Mouse (Mus musculus) brain, embryonic 14.5 days (tissue): ENCODE results near the gene Gm9803. TPM values are rescaled to one million over a fixed set of nuclear protein-coding genes. Genes with fewer than 3 reads are reported as not detected.

Source experiments
- DNase-seq: peaks from one replicate; pipeline ENCODE4 v3.0.0-alpha.2; 2011; ENCODE audit warnings: low read depth
- CTCF ChIP-seq: fragments of 200-500 bp; IDR thresholded peaks from 2 replicates; pipeline ENCODE4 v1.5.1; 2012; ENCODE audit warnings: inconsistent platforms, mild to moderate bottlenecking, moderate library complexity, borderline replicate concordance; ENCODE audit not compliant: insufficient read depth, insufficient read length; ENCODE audit errors: extremely low read depth
- POLR2A ChIP-seq: fragments of 200-500 bp; IDR thresholded peaks from 2 replicates; pipeline ENCODE4 v1.6.1; 2012; ENCODE audit warnings: mild to moderate bottlenecking, inconsistent platforms, borderline replicate concordance; ENCODE audit not compliant: poor library complexity, insufficient read depth, insufficient read length, severe bottlenecking; ENCODE audit errors: extremely low read depth
- polyA plus RNA-seq: library from polyadenylated mRNA; depleted of rRNA; stranded (reverse); fragments of >200 nt; gene quantifications from 2 replicates; pipeline ENCODE4 v1.2.3, GENCODE M21; 2012

Gm9803 gene
- polyA plus RNA-seq, 1 experiment, result 15.0 TPM

DNA sequence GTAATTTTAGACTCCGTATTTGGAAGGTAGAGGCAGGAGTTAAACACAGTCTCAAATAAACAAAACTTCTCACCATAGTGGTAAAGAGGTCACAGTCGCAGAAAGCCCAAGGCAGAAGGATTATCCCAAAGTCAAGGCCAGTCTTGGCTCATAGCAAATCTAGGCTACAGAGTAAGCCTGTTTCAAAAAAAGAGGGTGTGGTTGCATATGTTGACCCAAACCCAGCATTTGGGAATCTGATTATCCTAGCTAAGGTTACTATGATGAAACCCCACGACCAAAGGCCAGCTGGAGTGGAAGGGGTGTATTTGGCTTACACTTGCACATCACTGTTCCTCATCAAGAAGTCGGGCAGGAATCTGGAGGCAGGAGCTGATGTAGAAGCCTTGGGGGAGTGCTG is 35.6 kb upstream of the Gm9803 start:
- TF ChIP-seq POLR2A (no peak), CTCF (no peak)
- no peak for DNase-seq

DNA sequence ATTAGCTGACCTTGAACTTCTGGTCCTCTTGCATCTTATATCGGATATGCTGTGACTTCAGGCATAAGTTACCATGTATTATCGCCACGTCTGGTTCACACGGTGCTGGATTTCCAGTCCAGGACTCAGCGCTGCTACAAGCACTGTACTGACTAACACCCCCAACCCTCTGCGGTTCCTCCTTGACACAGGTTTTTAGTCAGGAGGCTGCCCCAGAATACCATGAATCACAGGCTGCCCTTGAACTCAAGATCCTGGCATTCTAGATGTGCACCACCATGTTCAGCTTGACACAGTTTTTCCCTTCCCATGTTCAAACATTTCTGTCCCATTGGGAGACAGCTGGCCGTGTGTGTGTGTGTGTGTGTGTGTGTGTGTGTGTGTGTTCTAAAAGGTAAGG is 34.7 kb upstream of the Gm9803 start:
- TF ChIP-seq POLR2A (no peak), CTCF (no peak)
- no peak for DNase-seq

DNA sequence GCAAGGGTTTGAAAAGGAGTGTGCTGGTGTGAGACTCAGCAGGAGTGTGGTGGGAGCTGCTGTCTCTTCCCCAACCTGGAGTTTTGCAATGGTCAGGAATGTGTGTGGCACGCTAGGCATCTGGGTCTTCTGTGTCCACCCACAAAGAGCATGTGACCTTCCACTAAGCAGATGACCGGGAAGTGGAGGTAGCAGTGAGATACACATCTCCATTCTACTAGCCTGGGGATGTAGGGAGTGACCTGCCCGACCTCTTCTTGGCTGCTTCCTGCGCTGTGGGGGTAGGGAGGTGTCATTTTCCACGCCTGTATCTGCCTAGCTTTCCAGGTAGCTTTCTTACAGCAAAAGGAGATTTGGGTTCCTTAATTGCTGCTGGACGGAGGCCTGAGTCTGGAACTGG is 34.3 kb upstream of the Gm9803 start:
- no peak for TF ChIP-seq CTCF
- no peak for TF ChIP-seq POLR2A
- DNase-seq, result no peak

DNA sequence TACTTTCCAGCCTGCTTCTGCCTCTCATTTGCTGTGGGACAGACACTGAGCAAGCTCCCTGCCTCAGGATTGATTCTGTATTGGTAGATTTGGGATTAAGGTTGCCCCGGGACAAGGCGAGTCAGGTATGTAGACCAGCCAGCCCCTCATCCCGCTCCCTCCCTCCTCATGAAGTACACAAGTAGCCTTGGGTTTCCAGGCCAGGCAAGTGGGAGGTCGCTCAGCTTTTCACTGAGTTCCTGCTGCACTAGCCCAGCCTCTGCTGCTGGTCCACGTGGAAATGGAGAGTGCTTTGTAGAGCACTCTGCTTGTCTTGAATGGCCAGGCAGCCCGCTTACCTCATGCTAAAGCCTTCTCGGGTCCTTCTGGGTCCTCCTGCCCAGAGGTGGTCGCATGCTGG is 33.9 kb upstream of the Gm9803 start:
- TF ChIP-seq CTCF (no peak), POLR2A (no peak)
- DNase-seq, result no peak

DNA sequence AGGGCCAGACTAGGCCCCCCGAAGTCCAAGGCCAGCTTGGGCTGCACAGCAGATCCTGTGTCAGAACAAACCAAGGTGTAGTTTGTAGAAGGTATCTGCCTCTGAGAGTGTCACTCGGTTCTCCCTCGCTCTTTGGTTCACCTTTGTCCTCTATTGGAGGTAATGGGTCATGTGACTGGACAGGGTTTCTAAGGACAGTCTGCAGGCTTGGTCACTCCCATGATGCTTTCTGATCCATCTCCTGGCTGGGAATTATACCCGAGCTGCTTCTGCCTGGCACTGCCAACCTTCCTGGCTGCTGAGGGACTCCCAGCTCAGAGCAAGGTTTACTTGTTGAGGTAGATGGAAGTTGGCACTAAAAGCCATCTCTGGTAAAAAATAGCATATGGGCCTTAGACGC is 33.0 kb upstream of the Gm9803 start:
- DNase-seq, result no peak
- TF ChIP-seq POLR2A, result no peak
- TF ChIP-seq CTCF, result no peak

DNA sequence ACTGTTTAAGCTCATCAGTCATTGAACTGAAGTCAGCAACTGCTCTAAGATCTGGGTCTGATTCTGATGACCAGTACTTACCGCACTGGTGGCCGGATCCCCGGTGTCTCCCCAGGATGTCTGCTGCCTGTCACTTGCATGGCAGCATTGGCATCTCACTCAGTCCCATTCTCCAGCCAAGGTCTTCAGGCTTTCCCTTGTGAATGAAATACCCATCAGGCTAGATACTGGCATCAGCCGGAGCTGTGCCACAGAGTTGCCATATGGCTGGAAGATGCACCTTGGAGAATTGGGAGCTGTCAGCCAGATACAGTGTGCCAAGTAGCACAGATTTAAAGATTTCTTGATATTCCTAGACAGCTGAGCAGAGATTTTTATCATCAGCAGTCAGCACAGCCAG is 21.3 kb upstream of the Gm9803 start:
- DNase-seq, result peak; percentile 68
- TF ChIP-seq CTCF (no peak), POLR2A (no peak)

DNA sequence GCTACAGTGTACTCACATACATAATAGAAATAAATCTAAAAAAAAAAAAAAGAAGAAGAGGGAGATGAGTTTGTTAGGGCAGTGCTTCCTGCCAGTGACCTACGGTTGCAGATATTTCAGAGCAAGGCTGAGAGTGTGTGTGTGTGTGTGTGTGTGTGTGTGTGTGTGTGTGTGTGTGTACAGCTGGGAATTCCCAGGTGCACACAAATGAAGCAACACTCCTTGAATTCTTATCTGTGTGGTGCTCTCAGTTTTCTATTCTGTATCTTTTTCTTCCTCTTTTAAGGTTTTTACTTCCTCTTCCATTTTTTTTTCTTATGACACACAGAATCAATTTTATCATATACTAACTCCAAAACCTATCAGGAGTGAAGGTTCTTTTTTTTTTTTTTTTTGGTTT is 19.6 kb upstream of the Gm9803 start:
- DNase-seq, result no peak
- no peak for TF ChIP-seq CTCF
- TF ChIP-seq POLR2A, result no peak

DNA sequence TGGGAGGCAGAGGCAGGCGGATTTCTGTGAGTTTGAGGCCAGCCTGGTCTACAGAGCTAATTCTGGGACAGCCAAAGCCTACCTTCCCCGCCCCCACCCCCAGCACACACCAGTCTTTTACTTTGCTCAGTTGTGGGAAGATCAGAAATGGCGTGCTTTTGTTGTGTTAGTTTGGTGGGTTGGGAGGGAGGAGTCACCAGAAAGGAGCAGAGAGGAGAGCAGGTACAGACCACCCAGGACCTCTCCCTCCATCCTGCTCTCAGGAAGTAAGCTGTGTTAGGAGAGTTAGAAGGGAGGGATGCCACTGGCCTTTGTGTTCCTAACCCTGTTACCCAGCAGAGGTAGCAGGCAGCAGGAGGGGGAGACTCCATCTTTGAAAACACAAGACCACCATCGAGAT is 16.8 kb upstream of the Gm9803 start:
- no peak for DNase-seq
- no peak for TF ChIP-seq POLR2A
- no peak for TF ChIP-seq CTCF

DNA sequence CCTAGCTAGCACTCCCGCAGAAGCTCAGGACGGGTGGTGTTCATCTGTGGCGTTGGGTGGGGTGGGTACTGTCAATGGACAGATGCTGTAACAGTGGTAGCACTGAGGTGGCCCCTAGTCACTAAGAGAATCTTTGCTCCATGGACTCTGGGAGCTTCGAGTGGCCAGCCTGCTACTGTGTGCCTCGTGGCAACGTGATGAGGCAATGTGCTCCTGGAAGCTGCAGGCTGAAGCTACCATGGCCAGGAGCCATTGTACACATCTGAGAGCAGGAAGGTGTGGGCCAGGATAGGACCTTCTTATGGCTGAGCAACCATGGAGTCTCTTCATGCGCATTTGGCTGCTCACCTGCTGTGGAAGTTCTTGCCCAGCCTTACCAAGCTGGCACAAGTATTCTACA is 14.7 kb upstream of the Gm9803 start:
- TF ChIP-seq POLR2A (no peak), CTCF (no peak)
- no peak for DNase-seq

DNA sequence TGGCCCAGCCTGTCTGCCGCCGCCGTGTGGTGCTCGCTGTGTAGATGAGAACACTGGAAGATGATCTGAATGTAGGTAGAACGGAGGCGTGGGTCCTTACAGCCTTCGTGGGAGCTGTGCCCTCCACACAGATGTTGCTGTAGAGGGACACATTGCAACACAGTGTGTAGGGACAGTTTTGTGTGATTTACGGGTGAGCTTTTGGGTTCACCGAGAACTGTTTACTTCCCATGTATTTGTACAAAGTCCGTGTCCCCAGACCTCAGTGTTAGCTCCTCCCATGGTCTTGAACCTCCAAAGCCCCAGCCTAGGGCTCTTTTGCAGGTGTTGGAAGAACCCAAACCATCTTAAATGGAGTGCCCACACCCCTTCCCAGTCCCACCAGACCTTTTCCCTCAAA is 10.9 kb upstream of the Gm9803 start:
- TF ChIP-seq CTCF (no peak), POLR2A (no peak)
- DNase-seq, result no peak

DNA sequence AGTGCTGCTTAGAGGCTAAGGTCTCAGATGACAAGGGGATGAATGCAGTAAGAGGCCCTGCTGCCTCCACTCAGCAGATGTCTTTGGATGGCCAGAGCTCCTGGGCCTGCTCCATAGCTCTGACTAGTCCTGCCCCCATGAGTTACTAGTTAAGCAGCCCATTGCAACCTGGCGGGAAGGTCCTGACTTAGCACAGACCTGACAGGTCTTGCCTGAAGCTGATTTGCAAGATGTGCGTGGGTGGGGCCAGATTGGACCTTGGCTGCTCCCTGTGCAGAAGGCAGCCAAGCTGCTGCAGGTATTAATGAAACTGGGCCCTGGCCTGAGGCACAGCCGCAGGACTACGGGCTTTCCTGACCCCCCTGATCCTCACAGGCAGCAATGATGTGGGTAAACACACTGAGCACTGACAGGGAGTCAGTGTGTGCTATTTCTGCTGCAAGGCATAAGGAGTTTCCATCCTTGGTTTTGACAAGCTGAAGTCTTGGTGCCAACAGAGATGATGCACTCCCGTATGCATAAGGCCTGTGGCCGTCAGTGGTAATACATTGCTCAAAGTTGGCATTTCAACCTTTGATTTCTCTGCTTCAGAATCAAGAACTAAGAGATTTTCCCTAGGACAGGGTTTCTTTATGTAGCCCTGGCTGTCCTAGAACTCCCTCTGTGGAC is 6.8 kb upstream of the Gm9803 start:
- no peak for DNase-seq
- TF ChIP-seq CTCF, result no peak
- TF ChIP-seq POLR2A, result no peak

DNA sequence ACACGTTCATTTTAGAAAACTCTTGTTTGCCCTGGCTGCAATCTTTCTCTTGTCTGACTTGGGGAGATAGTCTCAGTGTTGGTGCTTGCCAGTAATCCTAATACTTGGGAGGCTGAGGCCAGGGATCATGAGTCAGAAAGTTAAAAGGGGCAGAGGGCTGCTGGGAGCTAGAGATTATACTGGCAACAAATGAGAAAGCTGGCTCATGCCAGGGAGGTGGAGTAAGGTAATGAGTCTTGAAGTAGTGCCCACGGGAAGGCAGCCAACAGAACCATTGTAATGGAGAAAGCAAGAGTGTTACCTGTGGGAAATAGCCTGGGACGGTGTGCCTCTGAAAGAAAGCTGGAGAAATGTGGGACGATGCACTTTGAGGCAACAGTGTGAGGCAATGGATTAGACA is 6.0 kb upstream of the Gm9803 start:
- TF ChIP-seq POLR2A (no peak), CTCF (no peak)
- DNase-seq, result peak; percentile 25

DNA sequence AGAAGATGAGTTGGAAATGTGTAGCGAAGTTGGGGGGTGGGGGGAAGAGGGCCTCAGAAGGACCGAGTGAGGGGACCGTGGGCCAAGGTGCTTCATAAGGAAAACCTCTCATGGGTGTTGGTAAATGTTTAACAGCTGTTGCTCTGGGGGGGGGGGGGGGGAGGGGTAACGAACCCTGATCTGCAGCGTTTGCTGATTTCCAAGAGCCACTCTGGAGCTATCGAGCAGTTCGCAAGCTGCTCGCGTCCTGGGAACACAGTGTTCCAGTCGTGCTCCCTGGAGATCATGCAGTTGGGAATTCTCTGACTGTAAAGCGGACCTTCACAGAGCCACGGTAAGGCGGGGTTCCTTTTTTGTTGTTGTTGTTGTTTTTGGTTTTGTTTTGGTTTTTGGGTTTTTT is 5.5 kb upstream of the Gm9803 start:
- TF ChIP-seq POLR2A (no peak), CTCF (no peak)

DNA sequence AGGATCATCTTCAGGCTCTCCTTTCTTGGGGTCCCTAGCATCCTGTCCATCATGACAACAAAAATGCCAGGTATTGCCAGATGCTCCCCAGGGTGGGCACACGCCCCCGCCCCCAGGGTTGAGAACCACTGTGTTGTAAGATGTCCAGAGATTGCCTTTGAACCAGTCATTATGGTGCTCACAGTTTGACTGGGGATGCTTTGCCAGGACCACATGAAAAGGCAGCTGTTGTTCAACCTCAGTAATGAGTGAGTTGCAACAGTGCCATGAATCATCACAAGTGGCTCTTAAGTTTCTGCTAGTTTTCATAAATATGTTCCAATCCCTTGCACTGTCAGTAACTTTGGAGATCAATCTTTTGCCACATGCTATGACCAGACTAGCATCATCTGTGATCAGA is 3.9 kb upstream of the Gm9803 start:
- no peak for DNase-seq
- no peak for TF ChIP-seq CTCF
- TF ChIP-seq POLR2A, result no peak

More for the DNA sequence above, 5.5 kb upstream of the Gm9803 start:
- no peak for DNase-seq
